Mouse (Mus musculus) midbrain, embryonic 13.5 days (tissue): ENCODE measurements around the gene Eddm3b. TPM values are rescaled to one million over a fixed set of nuclear protein-coding genes. Genes with fewer than 3 reads are reported as not detected.

ENCODE experiments used
- ATAC-seq: fragments of 200-750 bp; cut with Nextera tagmentation; 2 replicates; pipeline ENCODE4 v1.8.0; 2017; ENCODE audit warnings: mild to moderate bottlenecking, moderate TSS enrichment, moderate library complexity
- H3K27ac ChIP-seq: fragments of 300-500 bp; sonication (generic); 2 replicates; pipeline ENCODE4 v1.5.1; 2015; ENCODE audit warnings: inconsistent platforms, mild to moderate bottlenecking, moderate library complexity
- H3K27me3 ChIP-seq: fragments of 300-500 bp; sonication (generic); 2 replicates; pipeline ENCODE4 v1.6.1; 2015; ENCODE audit warnings: mild to moderate bottlenecking, inconsistent platforms
- H3K36me3 ChIP-seq: fragments of 300-500 bp; sonication (generic); 2 replicates; pipeline ENCODE4 v1.6.1; 2015; ENCODE audit warnings: mild to moderate bottlenecking, inconsistent platforms
- H3K4me1 ChIP-seq: fragments of 300-500 bp; sonication (generic); replicated peaks from 2 replicates; pipeline ENCODE4 v1.6.1; 2015; ENCODE audit warnings: inconsistent platforms
- H3K4me2 ChIP-seq: fragments of 300-500 bp; sonication (generic); replicated peaks from 2 replicates; pipeline ENCODE4 v1.6.1; 2015; ENCODE audit warnings: moderate library complexity, mild to moderate bottlenecking, inconsistent platforms
- H3K4me3 ChIP-seq: fragments of 300-500 bp; sonication (generic); replicated peaks from 2 replicates; pipeline ENCODE4 v1.5.1; 2015; ENCODE audit warnings: mild to moderate bottlenecking, inconsistent platforms
- H3K9ac ChIP-seq: fragments of 300-500 bp; sonication (generic); replicated peaks from 2 replicates; pipeline ENCODE4 v1.6.1; 2015; ENCODE audit warnings: mild to moderate bottlenecking, inconsistent platforms
- H3K9me3 ChIP-seq: fragments of 300-500 bp; sonication (generic); 2 replicates; pipeline ENCODE4 v1.6.1; 2016; ENCODE audit warnings: mild to moderate bottlenecking, inconsistent platforms
- WGBS: fragments of 180-500 bp; shearing (Covaris S2); methylation state at CpG from one replicate; pipeline ENCODE4 v1.1.7; 2015; 5-methylcytosine and 5-hydroxymethylcytosine counted together
- polyA plus RNA-seq: library from polyadenylated mRNA; unstranded; fragments of >200 nt; fragmentation: Nextera tagmentation; extraction: Ambion mirVana; gene quantifications from 2 replicates; pipeline ENCODE4 v1.2.1, GENCODE M21; 2015

The Eddm3b gene
- polyA plus RNA-seq, 1 experiment from 2014 or later = not detected

DNA sequence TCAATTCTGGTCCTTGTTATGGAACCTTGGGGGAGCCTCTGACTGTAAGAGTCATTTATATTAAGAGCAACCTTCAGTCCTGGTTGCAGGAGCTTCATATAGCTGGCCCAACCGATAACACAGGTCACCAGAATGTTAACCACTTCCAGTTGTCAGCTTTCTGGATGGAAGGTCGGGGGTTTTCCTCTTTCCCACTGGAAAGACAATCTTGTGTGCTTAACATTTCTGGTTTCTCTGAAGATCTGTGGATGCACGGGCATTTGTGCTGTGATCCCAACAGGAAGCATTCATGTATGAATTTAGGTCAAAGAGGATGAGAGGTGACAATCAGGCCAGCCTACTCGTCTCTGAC is 15.4 kb downstream of the Eddm3b start:
- Histone ChIP-seq H3K27me3 (no peaks in the 10 kb centered on the region), H3K4me1 (no peaks in the 10 kb centered on the region), H3K27ac (no peak overlapping the region), H3K9me3 (no peaks in the 10 kb centered on the region), H3K9ac (no peak overlapping the region), H3K4me2 (no peak overlapping the region), H3K36me3 (no peaks in the 10 kb centered on the region), H3K4me3 (no peak overlapping the region)
- WGBS = 85% methylated on average over 4 of the region's 4 CpGs
- no peak for ATAC-seq

DNA sequence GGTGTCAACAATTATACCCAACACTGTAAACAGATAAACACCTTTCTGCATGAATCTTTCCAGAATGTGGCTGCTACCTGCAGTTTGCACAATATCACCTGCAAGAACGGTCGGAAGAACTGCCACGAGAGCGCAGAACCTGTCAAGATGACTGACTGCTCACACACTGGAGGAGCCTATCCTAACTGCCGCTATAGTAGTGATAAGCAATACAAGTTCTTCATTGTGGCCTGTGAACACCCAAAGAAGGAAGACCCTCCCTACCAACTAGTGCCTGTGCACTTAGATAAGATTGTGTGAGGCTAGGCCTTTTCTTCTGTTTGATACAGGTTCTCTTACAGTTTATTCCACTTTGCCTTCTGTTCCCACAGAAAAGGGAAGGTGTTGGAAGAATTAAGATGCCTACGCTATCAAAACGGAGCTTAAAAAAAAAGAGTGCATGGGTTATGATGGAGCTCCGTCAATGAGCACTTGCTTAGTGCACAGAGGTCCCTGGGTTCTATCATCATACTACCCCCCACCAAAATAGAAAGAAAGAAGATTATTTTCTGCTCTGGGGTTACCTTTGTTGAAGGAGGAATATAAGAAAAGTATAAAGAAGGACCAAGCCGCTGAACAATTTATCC is 16.2 kb downstream of the Eddm3b start:
- Histone ChIP-seq H3K9ac (no peak overlapping the region), H3K4me1 (no peaks in the 10 kb centered on the region), H3K27ac (no peak overlapping the region), H3K4me3 (no peak overlapping the region), H3K4me2 (no peak overlapping the region), H3K9me3 (no peaks in the 10 kb centered on the region), H3K27me3 (no peaks in the 10 kb centered on the region), H3K36me3 (no peaks in the 10 kb centered on the region)
- ATAC-seq = no peak
- WGBS = 94% methylated on average over 9 of the region's 9 CpGs

DNA sequence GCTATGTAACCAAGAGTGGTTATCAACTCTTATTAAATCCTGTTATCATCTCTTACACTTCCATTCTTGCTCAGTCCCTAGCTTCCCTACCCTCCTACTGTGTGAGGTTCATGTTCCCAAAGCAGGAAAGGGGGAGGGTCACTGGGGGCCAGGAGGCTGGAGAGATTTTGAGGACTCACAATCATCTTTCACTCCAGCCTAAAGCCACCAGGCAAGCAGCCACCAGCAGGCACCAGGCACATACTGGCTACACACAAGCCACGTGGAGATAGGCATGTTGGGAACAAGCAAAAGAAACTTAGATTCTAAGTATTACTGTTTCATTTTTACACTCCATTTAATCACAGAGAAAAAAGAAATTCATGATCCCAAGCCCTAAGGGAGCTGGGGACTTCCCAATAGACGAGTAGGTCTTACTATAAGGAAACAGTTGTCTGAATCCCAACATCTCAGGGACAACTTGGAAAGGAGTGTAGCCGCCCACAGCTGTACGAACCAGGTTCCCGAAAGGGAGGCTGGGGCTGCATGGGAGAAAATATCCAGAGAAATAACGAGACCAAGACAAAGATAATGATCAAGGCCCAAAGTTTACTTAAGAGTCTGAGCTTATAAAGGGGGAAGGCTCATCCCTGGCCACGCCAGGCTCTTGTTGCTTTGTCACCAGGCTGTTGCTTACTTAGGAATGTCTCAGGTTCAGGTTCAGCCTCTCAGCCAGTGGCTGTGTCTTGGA is 17.0 kb downstream of the Eddm3b start:
- Histone ChIP-seq H3K4me1 (no peaks in the 10 kb centered on the region), H3K4me3 (no peak overlapping the region), H3K9me3 (no peaks in the 10 kb centered on the region), H3K27me3 (no peaks in the 10 kb centered on the region), H3K36me3 (no peaks in the 10 kb centered on the region), H3K9ac (no peak overlapping the region), H3K27ac (no peak overlapping the region), H3K4me2 (no peak overlapping the region)
- no peak for ATAC-seq
- WGBS = 87% methylated on average over 7 of the region's 7 CpGs

DNA sequence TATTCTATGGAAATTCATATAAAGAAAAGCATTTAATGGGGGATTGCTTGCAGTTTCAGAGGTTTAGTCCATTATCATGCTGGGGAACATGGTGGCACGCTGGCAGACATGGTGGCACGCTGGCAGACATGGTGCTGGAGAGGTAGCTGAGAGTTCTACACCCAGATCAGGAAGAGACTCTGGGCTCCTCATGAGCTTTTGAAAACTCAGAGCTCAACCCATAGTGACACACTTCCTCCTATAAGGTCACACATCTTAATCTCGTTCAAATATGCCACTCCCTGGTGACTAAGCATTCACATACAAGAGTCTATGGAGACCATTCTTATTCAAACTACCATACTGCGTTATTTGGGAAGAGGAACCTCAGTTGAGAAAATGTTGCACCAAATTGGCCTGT is 18.1 kb downstream of the Eddm3b start:
- Histone ChIP-seq H3K9ac (no peak overlapping the region), H3K27ac (no peak overlapping the region), H3K9me3 (no peaks in the 10 kb centered on the region), H3K36me3 (no peaks in the 10 kb centered on the region), H3K4me3 (no peak overlapping the region), H3K4me2 (no peak overlapping the region), H3K4me1 (no peaks in the 10 kb centered on the region), H3K27me3 (no peaks in the 10 kb centered on the region)
- ATAC-seq = no peak
- WGBS = 93% methylated on average over 4 of the region's 4 CpGs

DNA sequence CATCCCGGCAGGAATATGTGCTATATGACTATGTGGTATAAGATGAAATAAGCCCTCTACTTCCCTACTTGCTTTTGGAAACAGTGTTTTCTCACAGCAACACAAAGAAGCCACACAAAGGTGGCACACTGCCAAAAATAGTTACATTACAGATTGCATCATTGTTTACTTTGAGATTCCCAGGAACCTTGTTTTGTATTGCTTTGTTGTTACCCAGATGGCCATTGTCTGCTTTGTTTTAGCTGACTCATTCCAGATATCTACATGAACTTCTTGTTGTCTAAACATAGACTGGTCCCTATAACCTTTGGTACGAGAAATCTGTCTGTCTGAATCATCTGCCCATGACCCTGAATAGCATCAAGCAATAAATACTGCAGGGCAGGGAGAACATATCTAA is 26.1 kb downstream of the Eddm3b start:
- WGBS = 93% methylated on average over 2 of the region's 2 CpGs

DNA sequence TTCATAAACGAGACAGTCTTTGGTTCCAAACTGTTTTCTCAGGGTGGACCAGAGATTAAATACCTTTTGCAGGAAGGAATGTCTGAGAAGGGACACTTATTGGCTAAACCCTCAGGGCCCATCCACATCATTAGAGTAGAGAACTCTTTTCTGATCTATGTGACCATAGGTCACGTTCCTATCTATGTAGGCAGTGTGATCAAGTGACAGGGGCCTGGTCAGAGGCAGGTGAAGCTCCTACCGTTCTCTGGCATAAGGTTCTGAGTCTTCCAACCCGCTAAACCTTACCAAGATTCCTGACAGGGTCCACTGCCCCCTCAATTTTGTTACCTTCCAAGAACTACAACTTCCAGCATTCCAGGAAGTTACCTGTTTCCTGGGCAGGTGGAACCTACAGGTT is 27.9 kb downstream of the Eddm3b start:
- Histone ChIP-seq H3K4me3 (no peak overlapping the region), H3K4me1 (no peaks in the 10 kb centered on the region), H3K9ac (no peak overlapping the region), H3K27me3 (no peaks in the 10 kb centered on the region), H3K4me2 (no peak overlapping the region), H3K9me3 (no peaks in the 10 kb centered on the region), H3K27ac (no peak overlapping the region), H3K36me3 (no peaks in the 10 kb centered on the region)
- whole genome bisulfite sequencing = 86% methylated on average over 4 of the region's 4 CpGs
- ATAC-seq = no peak

More for the DNA sequence above, 26.1 kb downstream of the Eddm3b start:
- Histone ChIP-seq H3K27ac (no peak overlapping the region), H3K36me3 (no peaks in the 10 kb centered on the region), H3K9me3 (no peaks in the 10 kb centered on the region), H3K4me1 (no peaks in the 10 kb centered on the region), H3K9ac (no peak overlapping the region), H3K4me2 (no peak overlapping the region), H3K27me3 (no peaks in the 10 kb centered on the region), H3K4me3 (no peak overlapping the region)
- no peak for ATAC-seq

DNA sequence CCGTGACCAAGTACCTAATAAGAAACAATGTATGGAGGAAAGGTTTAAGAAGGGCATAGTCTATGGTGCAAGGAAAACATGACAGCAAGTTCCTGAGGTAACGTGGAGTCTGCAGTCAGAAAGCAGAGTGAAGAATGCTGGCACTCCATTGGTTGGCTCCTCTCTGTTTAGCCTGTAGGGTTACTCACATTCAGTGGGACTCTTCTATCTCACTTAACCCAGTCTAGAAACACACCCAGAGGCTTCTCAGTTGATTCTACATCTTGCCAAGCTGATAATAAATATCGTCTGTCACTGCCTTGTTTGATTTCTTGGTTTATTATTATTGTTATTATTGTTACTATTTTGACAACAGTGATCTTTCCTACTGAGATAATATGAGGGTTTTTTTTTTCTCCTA is 28.3 kb downstream of the Eddm3b start:
- Histone ChIP-seq H3K36me3 (no peaks in the 10 kb centered on the region), H3K9me3 (no peaks in the 10 kb centered on the region), H3K4me3 (no peak overlapping the region), H3K4me1 (no peaks in the 10 kb centered on the region), H3K9ac (no peak overlapping the region), H3K27ac (no peak overlapping the region), H3K4me2 (no peak overlapping the region), H3K27me3 (no peaks in the 10 kb centered on the region)
- ATAC-seq = no peak
- WGBS = 89% methylated on average over 3 of the region's 3 CpGs

DNA sequence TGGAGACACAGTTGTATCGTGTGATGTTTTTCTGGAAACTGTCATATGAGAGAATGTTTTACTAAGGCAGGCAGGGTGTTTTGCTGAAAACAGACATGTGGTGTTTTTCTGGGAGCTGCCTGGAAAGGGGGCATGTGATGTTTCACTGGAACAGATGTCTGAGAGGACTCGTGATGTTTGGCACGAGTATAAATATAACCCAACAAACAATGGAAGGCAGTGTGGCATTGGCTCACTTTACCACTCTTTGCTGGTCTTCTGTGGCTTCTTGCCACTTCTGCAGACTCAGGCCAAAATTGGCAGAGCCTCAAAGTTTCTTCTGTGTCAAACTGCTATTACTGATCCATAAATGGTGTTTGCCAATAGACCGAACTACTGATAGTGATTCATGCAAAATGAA is 29.1 kb downstream of the Eddm3b start:
- Histone ChIP-seq H3K9ac (no peak overlapping the region), H3K4me3 (no peak overlapping the region), H3K27ac (no peak overlapping the region), H3K9me3 (no peaks in the 10 kb centered on the region), H3K36me3 (no peaks in the 10 kb centered on the region), H3K4me2 (no peak overlapping the region), H3K4me1 (no peaks in the 10 kb centered on the region), H3K27me3 (no peaks in the 10 kb centered on the region)
- 92% methylated on average over 4 of the region's 4 CpGs for WGBS
- no peak for ATAC-seq

DNA sequence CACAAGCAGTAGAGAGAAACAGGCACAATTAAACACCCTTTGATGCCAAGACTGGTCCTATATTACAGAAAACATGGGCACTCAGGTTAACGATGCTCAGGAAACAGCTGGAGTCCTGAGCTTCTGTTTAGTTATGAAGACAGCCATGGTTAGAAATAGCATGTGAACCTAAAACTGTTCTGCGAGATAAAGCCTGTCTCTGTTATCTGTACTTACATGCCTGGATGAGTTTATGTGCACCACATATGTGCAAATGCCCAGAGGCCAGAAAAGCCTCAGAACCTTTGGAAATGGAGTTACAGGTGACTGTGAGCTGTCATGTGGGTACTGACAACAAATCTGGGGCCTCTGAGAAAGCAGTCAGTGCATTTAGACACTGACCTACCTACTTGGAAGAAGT is 29.7 kb downstream of the Eddm3b start:
- Histone ChIP-seq H3K27me3 (no peaks in the 10 kb centered on the region), H3K4me2 (no peak overlapping the region), H3K36me3 (no peaks in the 10 kb centered on the region), H3K9me3 (no peaks in the 10 kb centered on the region), H3K4me3 (no peak overlapping the region), H3K9ac (no peak overlapping the region), H3K27ac (no peak overlapping the region), H3K4me1 (no peaks in the 10 kb centered on the region)
- 92% methylated on average over 2 of the region's 2 CpGs for WGBS
- no peak for ATAC-seq

DNA sequence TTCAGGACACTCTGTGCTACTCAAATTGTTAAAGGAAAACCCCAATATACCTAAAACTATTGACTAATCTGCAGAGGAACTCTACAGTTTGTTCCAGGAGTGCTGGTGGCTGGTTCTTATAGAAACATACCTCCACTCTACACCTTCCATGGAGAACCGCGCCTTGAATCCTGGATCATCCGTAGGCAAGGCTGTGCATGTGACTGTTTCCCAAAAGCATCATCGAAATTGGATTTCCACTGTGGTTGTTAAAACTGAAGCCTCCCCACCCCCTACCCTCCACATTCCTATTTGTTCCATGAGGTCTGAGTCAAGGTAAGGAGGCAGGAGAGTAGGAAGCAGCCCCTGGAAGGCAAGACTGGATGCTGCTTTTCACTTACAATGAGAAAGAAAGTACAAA is 30.2 kb downstream of the Eddm3b start:
- H3K27ac ChIP-seq = no peak overlapping the region
- ATAC-seq = no peak
- no peaks in the 10 kb centered on the region for H3K27me3 ChIP-seq
- H3K4me3 ChIP-seq = no peak overlapping the region
- H3K36me3 ChIP-seq = no peaks in the 10 kb centered on the region
- no peaks in the 10 kb centered on the region for H3K4me1 ChIP-seq
- H3K9me3 ChIP-seq = no peaks in the 10 kb centered on the region
- 97% methylated on average over 4 of the region's 4 CpGs for WGBS
- H3K4me2 ChIP-seq = no peak overlapping the region
- no peak overlapping the region for H3K9ac ChIP-seq

DNA sequence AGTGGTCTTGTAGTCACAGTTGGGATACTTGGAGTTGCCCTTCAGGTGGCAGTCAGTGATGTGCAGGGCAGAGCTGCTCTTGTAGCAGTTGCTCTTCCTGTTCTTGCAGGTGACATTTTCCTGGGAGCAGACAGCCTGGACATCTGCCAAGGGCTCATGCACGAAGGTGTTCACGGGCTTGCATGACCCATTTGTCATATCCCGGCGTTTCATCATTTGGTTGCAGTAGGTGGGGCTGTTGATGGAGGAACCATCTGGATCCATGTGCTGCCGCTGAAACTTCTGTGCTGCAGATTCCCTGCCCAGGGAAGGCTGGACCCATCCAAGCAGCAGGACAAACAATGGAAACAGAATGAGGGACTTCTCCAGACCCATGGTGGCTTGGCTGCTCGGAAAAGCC is 31.3 kb downstream of the Eddm3b start:
- no peak overlapping the region for H3K9ac ChIP-seq
- H3K27ac ChIP-seq = no peak overlapping the region
- no peaks in the 10 kb centered on the region for H3K36me3 ChIP-seq
- 92% methylated on average over 6 of the region's 6 CpGs for WGBS
- H3K9me3 ChIP-seq = no peaks in the 10 kb centered on the region
- no peaks in the 10 kb centered on the region for H3K4me1 ChIP-seq
- H3K4me2 ChIP-seq = no peak overlapping the region
- ATAC-seq = no peak
- H3K27me3 ChIP-seq = no peaks in the 10 kb centered on the region
- no peak overlapping the region for H3K4me3 ChIP-seq

DNA sequence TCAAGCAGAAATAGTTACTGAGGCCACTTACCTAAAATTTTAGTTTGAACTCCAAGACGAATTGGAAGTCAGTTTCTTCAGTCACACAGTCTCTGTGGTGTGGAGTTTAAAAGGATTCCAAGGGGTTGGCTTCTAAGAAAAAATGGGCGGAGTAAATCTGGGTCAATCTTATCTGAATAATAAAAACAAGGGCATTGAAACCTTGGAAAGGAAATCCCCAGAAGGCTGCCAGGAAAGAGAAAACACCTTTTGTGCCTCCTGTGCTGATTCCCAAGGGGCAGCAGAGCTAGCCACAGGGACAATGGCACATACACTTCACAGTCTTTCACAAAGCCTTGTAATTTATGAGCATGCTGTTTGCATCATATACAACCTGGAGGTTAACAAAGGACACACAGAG is 32.5 kb downstream of the Eddm3b start, which contains the start of gene Rnase1:
Rnase1 (minus strand) TSS at position 101 of the 400 bp plus-strand sequence.
- Histone ChIP-seq H3K9me3 (no peaks in the 10 kb centered on the region), H3K9ac (no peak within 1 kb of the TSS), H3K27me3 (no peaks in the 10 kb centered on the region), H3K4me3 (no peak within 1 kb of the TSS), H3K27ac (no peak within 1 kb of the TSS), H3K36me3 (no peaks in the 10 kb centered on the region), H3K4me1 (no peaks in the 10 kb centered on the region), H3K4me2 (no peak within 1 kb of the TSS)
- 42% methylated on average over 2 of the region's 2 CpGs for WGBS
- no peak for ATAC-seq

DNA sequence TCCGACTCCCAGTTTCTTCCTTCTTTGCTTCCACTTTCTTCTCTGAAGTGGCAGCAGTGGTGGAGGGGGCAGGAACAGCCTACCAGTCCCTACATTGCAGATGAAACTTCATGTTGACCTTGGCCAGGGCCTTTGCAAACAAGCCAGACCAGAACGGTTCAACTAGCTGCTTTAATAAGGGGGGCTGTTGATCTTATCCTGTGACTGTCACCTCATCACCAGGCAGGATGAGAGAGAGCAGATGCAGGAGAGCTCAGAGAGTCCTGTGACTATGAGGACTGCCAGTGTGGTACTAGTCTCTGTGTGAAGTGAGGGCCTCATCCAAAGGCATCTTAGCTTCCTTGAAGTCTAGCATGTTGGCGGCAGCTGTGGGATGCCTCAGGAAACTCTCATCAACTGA is 33.8 kb downstream of the Eddm3b start:
- WGBS = 71% methylated on average over 3 of the region's 3 CpGs
- H3K4me1 ChIP-seq = no peaks in the 10 kb centered on the region
- H3K27me3 ChIP-seq = no peaks in the 10 kb centered on the region
- H3K4me2 ChIP-seq = no peak overlapping the region
- H3K9ac ChIP-seq = no peak overlapping the region
- no peak overlapping the region for H3K4me3 ChIP-seq
- no peaks in the 10 kb centered on the region for H3K9me3 ChIP-seq
- no peaks in the 10 kb centered on the region for H3K36me3 ChIP-seq
- no peak for ATAC-seq
- no peak overlapping the region for H3K27ac ChIP-seq
